Mouse (Mus musculus): ENCODE results near the gene Ppp1r9a. TPM values are rescaled to one million over a fixed set of nuclear protein-coding genes. Genes with fewer than 3 reads are reported as not detected.

Gene Ppp1r9a
- total RNA-seq, 1 experiment from 2014 or later: 61.2 TPM

DNA sequence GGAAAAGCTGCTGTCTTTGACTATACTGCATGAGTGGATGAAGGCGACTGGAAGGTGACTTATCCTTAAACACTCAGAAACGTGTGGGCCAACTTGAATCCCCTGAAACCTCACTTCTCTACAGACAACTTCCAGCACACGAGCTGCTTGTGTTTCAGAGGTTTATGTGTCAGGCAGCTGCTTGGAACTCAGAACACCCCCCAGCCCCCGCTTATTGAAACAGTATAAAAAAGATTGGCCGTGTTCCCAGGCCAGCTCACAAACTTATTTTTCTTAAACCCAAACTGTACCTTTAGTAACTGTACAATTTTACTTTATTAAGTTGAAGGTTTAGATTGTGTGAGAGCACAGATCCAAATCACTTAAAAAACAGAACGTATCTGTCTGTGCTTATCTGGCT is 53.9 kb downstream of the Ppp1r9a start:
- no peak for DNase-seq

DNA sequence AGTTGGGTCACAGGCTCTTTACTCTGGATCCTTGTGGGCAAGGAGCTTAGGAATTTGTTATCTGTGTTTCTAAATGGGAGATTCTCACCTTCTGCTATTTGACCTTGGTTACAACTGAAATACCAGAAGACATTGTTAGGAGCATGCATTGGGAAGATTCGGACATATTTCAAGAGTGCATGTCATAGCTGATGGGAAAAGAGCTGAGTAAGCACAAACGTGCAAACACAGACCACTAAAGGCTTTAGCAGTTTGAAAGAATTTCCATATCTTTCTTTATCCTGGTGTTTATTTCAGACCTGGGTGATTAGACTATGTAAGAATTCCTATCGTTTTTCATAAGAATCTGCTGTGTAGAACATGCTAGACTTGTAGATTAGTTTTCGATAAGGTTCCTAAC is 59.5 kb downstream of the Ppp1r9a start:
- no peak for DNase-seq

DNA sequence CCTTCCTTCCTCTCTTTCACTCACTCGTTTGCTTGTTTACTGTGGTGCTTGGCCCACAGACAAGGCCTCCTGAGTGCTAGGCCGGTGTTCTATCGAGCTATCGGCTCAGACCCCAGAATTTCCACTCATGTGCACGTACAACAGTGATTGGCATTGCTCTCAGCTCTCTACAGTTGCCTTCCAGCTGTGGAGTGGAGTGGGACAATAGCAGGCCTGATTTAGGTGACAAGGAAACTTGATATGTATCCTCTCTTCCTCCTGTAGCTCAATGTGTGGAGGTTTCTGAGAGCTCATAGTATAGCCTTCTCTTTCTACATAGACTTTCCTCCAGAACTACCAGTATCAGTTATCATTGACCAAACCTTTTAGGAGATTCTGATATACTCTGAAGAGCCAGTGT is 60.3 kb downstream of the Ppp1r9a start:
- no peak for DNase-seq

DNA sequence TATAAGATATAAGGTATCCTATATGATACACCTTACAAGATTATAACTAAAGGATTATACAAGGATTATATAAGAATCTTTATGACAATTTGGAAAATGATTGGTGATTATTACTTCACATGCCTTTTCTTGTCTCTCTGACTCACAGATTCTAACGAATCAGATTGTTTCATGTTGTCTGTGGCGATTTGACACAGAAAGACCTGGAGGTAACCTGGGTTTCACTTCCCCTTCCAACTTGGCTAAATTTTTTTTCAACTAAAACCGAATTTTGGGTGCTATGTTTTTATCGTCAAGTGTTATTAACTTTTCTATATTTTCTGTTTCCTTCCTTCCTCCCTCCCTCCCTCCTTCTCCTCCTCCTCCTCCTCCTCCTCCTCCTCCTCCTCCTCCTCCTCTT is 64.5 kb downstream of the Ppp1r9a start:
- DNase-seq: no peak

DNA sequence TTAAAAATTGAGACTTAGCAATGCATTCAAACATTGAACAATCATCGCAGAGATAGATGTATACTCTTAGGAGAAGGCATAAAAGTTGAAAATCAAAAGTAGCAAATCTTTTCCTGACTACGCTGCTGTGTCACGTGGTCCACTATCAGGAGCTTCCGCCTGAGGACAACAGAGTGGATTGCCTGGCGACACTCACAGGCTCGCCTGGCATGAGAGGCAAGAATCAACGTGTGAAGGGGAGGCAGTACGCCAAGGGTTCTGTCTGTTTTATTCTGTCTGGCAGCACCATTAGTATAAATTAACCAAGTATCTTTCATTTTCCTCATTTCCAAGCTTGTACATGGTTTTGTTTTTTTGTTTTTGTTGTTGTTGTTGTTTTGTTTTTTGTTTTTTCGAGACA is 68.5 kb downstream of the Ppp1r9a start:
- DNase-seq: no peak

DNA sequence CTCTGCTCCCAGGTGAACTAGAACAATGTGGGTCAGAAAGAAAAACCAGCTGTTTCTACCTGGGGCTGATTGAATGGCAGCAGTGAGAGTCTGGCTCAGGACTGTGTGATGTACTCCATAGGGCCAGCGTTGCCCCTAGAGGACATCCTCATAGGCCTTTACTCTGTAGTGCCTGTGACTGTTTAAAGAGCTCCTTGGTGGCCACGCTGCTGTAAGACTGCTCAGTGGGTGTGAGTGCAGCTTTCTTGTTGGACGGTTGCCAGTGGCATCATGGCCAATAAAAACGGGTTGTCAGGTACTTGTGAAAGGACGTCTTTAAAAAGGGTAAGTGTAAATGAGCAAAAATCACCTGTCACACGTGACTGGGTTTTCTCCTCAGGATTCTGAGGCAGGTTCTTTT is 70.1 kb downstream of the Ppp1r9a start:
- DNase-seq: peak; percentile 14

DNA sequence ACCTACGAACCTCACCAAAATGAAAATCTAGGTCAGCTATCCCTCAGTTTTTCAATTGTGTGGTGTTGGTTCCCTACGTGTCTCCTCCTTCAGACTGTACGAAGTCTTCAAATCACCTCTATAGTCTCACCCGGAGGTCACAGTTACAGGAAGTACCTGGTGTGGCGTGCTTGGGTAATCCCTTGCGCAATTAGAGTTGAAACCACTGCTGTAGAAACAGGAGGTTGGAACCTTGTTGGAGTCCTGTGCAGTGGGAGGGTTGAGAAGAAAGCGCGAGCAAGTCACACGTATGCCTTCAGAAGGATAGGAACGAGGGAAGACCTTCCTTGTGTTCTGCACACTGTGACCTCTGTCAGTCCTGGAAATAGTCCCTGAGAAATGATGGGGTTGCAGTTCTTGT is 70.6 kb downstream of the Ppp1r9a start:
- no peak for DNase-seq

DNA sequence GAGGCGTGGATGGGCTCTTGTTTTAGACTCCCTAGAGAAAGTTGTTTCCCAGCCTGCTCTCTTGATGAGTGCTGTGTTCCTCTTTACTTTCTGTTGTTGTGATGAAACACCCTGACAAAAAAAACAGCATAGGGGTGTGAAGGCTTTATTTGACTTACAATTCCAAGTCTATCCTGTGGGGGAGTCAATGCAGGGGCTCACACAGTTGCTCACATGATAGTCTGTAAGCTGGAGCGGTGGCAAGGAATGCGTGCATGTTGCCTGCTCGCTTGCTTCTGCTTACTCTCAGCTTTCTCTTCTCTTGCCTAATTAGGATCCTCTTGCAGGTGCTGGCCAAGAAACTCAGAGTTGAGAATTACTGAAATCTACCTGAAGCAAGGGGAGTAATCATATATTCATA is 74.8 kb downstream of the Ppp1r9a start:
- no peak for DNase-seq

DNA sequence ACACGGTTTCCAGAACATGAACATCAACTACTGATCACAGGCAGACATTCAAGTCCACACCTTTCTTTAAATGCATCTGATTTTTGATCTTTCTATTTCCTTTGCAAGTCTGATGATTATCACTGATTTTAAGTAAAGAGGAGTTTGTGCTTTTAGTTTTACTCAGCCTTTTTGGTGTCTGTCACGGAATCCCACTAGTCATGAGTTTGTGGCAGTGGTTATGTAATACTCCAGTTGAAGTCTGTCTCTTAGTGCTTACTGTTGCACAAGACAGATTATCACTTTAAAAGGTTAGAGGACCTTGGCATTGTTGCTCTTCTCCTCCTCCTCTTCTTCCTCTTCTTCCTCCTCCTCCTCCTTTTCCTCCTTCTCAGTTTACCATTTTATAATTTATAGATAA is 75.5 kb downstream of the Ppp1r9a start:
- DNase-seq: no peak

DNA sequence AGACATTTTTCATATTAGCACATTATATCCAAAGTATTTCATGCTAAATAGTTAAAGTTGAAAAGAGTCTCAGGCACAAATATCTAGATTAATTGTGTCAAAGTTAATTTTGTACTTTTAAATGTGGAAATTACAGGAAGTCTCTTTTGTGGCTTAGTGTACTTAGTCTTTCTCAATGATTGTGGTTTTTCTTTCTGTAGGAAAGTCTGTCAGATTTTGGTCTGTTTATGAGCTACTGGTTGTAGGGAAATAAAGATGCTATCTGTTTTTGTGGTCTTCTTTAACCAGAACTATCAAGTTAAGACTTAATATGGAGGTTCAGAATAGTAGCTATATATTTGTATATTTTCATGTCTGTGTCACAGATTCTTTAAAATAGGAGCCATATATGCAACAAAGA is 76.2 kb downstream of the Ppp1r9a start:
- no peak for DNase-seq

DNA sequence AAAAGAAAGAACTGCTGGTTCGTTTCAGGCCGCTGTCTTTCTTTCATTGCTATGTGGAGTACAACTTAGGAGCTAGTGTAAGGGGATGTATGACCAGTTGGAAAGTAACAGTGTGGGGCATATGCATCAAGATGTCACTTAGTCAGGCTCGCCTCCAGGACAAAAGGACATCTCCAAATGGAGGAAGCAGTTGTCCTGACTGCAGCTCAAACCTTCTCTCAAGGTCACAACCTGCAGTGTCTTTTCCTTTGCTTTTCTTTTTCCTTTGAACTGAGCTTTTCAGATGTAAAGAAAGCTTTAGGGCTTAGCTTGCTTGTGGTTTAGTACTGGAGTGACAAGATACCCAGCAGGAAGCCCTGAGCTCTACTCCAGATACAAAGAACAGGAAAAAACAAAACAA is 77.4 kb downstream of the Ppp1r9a start:
- no peak for DNase-seq

DNA sequence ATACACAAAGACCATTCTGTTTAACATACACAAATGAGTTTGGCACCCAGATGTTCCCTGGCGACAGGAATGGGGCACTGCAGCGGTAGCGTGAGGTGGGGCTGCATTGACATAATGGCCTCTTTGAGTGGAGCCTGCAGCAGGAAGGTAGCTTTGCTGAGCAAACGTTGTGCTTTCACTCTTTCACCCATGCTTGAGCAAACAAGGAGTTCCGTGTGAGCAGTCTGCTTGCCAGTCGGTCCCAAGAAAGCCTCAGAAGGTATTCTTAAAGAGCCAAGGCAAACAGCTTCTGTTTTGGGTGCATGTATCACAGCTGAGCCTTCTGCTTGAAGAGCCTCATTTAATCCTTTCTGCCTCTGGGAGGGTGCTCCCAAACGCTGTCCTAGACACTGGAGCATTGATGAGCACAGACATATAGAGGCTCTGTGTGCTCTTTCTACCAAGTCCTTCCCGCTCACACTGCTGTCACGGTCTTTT is 80.0 kb downstream of the Ppp1r9a start:
- DNase-seq: no peak

DNA sequence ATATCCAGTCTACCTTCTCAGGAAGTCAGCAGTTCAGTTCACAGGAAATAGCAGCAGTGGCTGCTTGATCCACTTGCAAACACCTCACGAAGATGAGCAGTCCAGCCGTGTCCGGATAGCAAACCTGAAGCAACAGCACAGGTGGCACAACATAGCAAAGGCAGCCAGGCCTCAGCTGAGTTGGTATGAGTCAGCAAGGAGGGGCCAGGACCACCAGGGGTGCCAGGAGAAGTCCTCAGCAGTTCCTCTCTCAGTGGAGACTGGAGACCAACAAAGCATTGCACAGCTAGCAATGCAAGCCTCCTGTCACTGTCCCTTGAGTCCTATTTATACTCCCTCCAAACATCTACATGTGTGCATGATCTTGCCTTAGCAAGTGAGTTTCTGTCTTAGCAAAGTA is 83.0 kb downstream of the Ppp1r9a start:
- no peak for DNase-seq

DNA sequence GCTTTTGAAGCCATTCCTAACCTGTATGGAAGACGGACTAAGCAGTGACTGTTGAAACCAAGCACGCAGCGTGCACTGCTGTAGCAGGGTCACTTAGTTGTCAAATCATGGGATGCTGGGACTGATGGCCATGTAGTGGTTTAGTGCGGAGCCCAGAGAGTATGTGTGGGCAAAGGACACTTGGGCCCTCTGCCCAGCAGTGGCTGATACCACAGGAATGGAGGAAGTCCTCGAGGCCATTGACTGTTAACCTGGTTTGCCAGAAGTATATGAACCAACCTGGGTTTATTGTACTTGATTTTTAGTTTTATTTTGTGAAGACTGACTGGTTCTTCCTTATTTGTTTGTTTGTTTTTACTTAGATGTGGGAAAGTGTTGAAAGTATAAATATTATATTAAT is 84.4 kb downstream of the Ppp1r9a start:
- no peak for DNase-seq

DNA sequence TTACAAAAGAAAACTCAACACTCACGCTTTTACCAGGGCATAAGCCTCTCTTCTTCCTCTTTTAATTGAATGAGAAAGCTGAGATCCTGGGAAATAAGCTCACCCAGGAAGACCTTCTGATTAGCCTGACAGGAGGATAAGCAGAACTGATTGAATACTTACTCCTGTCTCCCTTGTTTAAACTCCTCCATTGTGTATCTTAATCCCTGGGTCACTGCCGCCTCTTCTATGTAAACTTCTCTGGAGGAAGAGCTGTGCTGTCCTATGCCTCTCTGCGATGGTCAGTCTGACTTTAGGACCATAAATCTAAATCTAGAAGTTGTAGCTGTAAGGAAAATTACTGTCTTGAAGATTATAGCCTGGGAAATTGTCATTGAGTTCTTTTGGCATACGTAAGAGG is 86.0 kb downstream of the Ppp1r9a start:
- DNase-seq: no peak

DNA sequence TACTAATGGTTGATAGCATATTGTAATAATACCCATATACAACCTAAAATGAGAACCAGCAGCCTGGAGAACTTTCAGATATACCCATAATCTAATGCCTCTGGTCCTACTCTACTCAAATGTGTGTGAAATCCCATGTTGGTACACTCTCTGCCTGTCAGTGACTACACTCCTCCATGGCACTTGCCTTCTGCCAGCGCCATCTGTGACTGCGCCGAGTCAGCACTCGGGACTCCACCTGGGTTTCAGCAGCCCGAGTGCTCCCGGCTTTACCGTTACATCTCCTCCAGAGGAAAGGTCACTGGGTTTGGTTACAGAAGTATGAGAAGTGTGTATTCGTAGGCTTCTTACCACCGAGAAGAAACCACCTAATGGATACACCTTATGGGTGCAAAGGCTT is 89.6 kb downstream of the Ppp1r9a start:
- no peak for DNase-seq

DNA sequence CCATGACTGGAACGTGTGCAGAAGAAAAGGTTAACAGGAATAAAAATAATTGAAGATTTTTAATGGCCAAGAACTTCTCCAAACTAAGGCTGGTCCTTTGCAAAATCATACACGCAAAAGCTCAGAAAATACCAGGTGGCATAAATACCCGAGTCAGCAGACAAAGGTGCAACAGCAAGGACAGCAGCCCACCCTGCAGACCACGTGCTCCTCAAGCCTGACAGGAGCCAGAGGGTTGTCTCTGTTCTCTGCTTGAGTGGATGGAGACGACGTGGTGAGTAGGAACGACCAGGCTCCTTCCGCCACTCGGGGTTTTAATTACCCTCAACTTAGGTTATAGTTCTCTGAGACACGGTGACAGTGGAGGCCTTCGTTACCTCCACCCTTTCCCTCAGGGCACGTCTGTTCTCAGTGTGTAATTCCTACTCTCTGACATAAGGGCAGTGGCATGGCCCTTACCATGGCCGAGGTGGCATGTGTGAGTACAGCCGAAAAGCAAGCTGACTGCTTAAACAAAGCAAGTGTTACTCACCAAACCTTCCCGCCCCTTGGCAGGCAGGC is 91.0 kb downstream of the Ppp1r9a start:
- no peak for DNase-seq

DNA sequence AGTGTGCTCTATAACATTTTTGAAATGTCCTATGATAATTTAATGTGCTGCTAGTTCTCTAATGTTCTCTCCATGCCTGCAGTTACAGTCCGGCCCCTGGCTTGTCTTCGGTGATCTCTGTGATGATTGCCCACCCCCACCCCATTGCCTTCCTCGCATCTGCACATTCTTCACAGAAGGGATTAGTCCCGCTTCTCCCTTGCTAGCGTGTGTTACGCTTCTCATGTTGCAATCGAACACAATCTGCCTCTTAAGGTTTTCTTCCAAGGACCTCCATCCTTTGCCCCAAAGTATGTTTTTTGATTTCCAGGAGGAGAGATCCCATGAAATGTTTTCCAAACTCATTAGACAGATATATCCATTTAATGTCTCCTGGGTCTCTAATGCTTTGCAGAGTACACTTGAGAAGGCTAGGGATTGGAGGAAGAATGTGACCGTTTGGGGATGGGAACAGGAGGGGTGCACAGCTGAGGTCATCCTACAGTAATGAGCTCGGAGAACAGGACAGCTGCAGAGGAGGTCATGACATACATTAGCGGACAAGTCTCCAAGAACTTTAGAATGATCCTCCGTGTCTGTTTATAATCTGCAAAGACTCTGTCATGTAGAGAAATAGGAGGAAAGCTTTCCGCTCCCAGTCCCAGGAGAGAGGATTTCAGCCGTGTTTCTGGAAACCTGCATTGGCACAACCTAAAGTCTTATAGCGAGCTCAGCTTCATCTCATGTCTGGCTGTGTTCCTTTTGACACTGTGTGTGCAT is 91.6 kb downstream of the Ppp1r9a start:
- DNase-seq: no peak

DNA sequence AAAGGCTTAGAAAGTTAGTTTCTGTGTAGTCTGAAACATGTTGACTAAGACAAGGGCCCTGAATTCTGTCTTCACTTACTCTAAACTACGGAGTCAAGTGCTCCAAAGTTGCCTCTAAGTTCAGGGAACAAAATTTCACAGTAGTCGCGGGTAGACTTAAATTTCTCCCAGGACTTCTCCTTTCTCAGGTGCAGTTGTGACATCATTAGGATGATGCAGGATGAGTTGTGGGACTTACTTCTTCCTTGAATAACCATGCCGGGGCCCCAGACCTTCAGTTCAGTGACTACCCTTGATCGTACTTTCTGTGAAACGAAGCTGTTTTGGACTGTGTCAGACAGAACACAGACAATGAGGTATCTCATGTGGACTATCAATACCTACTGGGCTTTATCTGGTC is 94.9 kb downstream of the Ppp1r9a start:
- DNase-seq: no peak

DNA sequence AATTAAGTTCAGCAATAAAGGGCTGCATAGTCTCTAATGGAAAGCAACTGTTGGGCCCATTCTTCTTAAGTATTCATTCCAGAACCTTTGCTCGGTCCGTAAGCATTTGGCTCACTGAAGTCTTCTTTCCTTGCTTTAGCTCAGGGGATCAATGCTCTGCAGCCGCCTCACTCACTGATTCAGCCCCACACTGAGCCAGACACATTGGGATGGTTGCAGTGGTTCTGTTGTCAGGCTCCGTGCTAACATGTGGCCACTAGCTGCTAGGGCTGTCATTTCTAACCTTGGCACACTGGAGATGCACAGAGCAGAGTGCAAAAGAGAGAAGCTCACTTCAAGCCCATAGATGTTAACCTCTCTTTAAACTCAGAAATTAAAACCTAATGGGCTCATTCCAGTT is 96.2 kb downstream of the Ppp1r9a start:
- no peak for DNase-seq

DNA sequence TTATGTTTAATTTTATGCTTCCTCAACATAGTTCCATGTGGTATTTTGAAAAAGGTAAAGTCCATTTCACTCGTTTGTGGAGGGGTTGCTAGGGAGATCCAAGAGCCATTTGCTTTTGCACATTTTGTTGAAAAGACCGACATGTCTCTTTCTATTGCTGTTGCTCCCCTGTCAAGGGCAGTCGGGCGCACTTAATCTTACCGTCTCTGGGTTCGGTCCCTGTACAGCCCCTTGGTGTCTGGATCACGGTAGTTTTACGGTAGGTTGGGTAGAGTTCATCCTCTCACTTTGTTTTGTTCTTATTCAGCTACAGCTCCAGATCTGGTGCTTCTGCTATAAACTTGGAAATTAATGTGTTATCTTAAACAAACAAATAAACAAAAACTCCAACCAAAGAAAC is 98.1 kb downstream of the Ppp1r9a start:
- DNase-seq: no peak

DNA sequence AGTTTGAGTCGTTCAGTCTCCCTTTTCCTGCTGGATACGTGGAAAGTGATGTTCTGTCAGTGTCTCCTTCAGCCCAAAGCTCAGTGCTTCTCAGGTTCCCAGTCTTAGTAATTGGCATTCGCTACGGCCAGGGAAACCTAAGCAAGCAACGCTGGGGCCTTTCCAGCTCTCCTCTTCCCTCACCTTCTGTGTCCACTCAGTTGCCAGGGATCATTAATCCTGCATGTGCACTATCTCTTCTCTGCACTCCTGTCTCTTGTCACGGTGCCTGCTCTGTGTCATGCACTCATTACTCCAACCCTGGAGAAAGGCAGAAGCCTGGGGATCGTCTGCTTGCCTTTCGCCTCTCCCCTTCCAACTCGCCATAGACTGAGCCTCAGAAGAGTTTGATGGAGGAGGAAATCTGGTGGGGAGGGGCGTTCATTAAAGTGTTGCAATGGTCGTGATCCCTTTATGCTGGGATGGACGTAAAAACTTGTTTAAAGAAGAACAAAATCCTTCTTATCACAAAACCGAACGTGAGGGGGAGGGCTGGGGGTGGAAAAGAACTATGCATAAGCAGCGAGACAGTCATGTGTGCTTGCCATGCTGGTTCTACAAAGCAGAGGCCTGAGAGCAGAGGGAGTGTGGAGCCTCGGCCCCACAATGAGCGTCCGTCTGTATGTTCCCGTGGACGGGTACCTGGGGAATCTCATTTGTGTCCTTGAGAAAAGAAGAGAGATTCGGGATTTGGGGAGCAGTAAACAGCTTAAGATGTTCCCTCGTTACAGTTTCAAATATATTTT is 103.0 kb downstream of the Ppp1r9a start:
- peak; percentile 14 for DNase-seq

DNA sequence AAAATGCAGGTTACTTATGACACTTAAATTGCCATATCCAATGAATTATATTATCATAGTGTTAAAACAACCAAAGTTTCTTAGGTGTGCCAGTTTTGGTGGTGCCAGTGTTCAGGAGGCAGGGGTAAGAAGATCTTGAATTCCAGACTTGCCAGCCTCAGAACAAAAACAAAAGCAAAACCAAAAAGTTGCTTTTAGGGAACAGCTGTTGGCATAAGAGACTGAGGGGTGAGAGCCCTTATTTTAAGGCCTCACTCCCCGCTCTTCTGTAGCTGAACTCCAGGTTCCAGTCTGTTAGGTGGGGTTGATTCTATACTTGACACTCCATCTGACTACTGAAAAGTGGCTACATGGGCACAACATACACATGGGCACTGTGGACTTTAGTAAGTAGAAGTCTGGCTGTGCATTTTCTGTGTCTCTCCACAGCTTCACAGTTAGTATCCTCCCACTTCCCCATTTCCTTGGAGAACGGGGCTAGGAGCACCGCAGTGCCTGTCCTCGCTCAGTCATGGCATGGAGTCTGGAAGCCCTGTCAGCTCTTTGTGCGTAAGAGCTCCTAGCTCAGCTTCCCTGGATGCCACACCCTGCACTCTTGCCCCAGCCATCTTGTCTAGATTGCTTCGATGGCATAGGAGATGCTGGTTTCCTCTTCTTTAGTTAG is 103.7 kb downstream of the Ppp1r9a start:
- DNase-seq: no peak
